Mouse (Mus musculus) thymus, postnatal 36 days (tissue): Measurements from ENCODE around the gene Grk3.
A peak's percentile ranks its signal among the peaks of the same experiment; 100 is the strongest.

Source experiments
- DNase-seq, 2 experiments: peaks; one replicate each; pipeline ENCODE4 v3.0.0; 2022; ENCODE audit warnings: mixed read lengths in 2 of 2

Gene Grk3

DNA sequence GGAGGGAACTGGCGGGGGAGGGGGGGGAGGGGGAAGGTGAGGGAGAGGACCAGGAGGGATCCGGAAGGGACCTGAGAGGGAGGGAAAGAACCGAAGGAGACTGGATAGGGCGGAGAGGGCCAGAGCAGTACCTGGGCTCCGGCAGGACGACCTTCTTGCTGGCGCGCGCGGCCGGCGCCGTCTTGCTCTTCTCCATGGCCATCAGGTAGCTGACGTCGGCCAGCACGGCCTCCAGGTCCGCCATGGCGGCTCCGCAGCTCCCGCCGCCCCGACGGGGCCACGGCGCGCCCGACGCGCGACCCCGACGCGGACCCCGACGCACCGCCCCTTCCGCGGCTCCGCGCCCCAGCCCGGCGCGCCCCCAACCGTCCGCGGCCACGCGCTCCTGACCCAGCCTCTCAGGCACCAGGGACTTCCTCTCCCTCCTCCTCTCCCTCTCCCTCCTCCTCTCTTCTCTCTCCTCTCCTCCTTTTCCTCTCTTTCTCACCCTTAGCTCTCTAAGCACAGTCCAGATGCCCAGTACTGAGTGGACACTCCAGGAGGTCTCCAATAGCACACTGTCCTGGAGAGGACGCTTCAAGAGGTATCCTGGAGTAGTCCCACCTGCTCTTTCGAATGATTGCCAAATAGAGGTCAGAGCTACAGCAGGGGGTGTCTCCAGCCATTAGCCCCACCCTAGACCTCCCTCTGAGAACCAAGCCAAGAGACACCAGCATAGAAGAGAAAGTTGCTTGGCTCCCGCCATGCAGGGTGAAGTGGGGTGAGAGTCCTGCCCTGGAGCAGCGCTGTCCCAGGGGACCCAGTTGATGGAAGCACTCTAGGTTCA is at the start of gene Grk3:
Grk3 (minus strand) TSS at position 556 of the 826 bp plus-strand sequence.
- peak; percentile 55 to 70 for DNase-seq

GRCm38 (mm10) chr5:113054308-113054707 is 38.7 kb upstream of the Grk3 start:
- peak; percentile 75 to 76 for DNase-seq

GRCm38 (mm10) chr5:113050581-113051185 is 35.1 kb upstream of the Grk3 start:
- no peak for DNase-seq

- no peak for DNase-seq
Observed at GRCm38 (mm10) chr5:113049876-113050275, 34.3 kb upstream of the Grk3 start.

- no peak for DNase-seq
Observed at GRCm38 (mm10) chr5:113045511-113046273, 30.1 kb upstream of the Grk3 start.

- DNase-seq = no peak
Observed at GRCm38 (mm10) chr5:113043531-113043930, 27.9 kb upstream of the Grk3 start.

DNA sequence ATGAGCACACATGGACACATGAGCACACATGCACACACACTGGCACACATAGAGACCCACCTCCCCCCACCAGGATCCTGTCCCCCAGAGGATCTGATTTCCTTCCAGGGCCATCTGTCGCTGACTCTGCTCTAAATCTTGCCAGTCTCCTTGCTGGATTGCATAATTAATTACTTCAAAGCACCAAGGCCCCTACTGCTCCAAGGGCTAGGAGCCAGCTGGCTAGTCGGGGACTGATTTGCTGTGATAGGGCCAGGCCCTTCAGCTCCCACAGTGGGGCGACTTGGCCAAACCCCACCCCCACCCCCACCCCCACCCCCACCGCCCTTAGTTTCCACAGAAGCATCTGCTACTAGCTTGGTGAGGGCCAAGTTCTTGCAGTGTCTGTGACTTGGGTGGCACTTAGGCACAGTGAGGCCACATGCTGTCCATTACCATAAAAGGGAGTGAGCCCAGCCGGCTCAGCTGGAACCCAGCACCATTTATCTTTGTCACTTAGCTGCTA is 26.0 kb upstream of the Grk3 start:
- no peak for DNase-seq

DNA sequence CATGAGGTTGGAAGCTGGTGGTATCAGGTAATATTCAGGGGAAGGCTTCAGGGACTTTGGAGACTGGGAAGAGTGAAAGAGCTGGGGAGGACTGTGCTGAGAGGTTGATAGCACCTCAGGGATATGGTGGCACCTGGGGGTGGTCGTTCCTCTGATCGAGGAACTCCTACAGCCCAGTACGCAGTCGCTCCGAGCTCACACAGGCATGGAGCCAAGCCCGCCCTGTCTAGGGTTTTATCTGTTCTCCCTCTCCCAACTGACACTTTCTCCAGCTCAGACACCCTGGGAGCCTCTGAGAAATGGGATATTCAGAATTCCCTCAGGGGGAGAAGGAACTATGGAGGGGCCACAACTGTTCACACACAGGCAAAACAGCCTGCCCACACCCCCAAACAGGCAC is 25.2 kb upstream of the Grk3 start:
- DNase-seq = no peak

DNA sequence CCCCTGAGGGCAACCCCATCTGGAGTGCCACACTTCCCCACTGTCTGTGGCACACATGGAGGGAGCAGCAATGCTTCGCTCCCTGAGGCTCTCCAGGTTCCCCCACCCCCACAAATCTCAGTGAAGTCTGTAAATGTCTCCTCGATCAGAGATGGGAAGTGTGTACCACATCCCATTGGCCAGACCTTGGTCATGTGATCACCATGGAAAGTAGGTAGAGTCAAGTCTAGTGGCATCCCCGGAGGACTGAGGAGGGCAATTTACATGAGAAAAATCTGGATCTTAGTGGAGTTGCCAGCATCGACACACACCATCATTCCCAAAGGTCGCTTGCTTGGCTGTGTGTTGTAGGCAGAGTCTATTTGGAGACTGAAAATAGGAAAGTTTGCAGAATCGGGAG is 23.0 kb upstream of the Grk3 start:
- DNase-seq = no peak

GRCm38 (mm10) chr5:113035094-113036047 is 19.8 kb upstream of the Grk3 start:
- DNase-seq = peak; percentile 18 to 19

- DNase-seq = no peak
Observed at GRCm38 (mm10) chr5:113031201-113031754, 15.7 kb upstream of the Grk3 start.

DNA sequence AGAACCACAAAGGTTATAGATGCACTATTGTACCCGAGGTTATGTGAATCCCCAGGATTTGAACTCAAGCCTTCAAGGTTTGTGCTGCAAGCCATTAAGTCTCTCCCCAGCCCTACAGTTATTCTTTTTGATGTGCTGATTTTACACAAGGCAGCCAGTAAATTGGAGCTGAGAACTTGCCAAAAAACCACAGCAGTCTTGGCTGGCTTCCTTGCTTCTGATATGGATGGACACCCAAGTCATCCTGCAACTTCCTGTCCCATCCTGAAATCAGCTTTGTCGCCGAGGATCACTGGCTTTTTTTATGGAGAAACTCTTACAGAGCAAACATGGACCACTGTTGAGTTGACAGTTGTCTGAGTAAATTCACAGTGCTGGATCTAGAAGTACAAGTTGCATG is 14.5 kb upstream of the Grk3 start:
- no peak for DNase-seq

DNA sequence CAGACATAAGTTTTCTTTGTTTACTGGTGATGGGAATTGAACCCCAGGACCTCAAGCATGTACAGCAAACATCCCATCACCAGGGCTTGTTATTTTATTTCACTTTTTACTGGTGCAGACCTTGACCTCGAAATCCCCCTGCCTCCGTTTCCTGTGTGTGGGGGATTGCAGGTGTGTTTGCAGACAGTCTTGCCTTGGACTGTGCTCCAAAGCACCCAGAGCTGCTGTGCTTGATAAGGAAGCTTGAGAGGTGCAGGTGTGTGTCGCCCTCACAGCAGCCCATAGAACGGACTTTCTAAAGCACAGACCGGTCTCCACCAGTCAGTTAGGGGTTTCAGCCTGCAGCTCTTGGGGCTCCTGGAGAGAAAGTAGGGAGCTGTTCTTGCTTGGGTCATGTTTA is 11.1 kb upstream of the Grk3 start:
- peak; percentile 42 to 66 for DNase-seq

DNA sequence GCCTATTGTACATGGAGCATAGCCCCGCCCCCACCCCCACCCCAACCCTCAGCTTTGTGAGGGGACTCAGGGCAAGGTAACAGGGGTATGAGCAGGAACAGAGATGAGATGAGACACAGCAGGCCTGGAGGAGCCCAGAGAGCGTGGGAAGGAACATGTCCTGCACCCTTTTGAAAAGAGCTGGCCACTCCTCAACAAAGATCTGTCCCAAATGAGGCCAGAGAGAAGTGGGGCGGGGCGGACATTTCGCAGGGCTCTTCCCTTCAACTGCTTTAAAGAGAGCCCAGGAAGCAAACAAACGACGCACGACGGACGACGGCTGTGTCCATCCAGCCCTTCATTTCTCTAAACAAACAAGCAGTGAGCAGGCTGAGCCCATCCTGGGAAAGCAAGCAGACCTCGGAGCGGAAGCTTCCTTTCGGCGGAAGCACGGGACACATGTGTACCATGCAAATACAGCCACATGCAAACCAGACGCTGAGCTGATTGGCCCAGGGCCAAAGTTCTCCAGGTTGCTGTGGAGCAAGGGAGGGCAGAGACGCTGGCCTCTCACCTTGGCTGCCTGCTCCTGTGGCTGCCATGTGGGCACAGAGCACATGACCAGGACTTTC is 8.7 kb upstream of the Grk3 start:
- peak in 1 of 2 experiments; percentile 20 for DNase-seq

DNA sequence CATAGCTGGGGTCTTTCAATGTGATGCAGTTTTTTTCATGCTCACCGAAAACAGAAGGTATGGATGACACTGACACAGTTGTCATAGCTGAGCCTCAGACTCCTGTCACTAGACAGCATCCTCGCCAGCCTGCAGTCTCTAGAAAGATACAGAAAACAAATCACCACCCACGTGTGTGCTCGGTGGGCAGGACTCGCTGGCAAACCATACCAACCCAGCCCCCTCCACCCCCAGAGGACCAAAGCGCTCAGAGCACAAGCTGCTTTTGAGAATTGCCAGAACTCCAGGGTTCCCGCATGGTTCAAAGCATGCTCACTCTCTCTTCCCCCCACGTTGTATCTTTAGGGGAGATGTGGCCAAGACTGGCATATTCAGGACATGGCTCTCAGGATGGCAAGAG is 2.6 kb upstream of the Grk3 start:
- no peak for DNase-seq

DNA sequence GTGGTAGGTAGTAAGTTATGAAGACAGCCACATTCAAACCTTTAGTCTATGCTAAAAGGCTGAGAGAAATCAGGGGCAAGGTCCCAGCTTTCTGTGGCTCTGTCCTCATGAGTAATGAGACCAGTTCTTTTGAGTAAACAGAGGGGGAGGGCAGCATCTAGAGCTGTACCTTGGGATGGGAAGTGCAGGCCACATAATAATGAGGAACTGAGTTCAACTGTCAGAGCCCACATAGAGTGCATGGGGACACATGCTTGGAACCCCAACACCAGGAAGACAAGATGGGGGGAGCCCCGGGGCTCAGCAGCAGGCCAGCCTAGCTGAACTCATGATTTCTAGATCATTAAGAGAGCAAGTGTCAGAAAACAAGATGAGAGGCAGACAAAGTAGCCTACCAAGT is 1.4 kb upstream of the Grk3 start:
- no peak for DNase-seq

DNA sequence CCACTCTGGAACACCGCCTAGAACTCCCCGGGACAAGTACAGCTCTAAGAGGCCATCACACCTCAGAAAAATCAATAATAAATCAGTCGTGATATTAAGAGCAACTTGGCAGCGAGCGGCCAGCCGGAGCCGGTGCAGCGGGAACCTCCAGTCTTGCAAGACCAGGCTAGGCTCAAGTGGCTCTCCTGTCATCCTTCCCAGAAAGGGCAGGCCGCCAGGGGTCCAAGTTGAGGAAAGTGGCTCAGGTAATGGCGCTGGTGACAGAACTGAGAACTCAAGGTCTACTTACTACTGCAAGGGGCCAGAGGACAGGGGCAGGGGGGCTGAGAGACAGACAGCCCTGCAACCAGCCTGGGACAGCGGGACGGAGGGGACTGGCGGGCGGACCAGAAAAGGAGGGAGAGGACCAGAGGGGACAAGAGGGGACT is 769 bp downstream of the Grk3 start:
- no peak for DNase-seq

GRCm38 (mm10) chr5:113014111-113014807 is 1.3 kb downstream of the Grk3 start:
- DNase-seq = no peak

GRCm38 (mm10) chr5:113011926-113012325 is 3.7 kb downstream of the Grk3 start:
- no peak for DNase-seq

GRCm38 (mm10) chr5:113009183-113009820 is 6.3 kb downstream of the Grk3 start:
- DNase-seq = no peak
